Mouse (Mus musculus): ENCODE measurements at regions not wholly inside any gene's neighbourhood (a gene's known extent, or its start where the extent isn't known, plus 50 kb on each side); places are given as distances from the start of the nearest gene placed in this dataset.

DNA sequence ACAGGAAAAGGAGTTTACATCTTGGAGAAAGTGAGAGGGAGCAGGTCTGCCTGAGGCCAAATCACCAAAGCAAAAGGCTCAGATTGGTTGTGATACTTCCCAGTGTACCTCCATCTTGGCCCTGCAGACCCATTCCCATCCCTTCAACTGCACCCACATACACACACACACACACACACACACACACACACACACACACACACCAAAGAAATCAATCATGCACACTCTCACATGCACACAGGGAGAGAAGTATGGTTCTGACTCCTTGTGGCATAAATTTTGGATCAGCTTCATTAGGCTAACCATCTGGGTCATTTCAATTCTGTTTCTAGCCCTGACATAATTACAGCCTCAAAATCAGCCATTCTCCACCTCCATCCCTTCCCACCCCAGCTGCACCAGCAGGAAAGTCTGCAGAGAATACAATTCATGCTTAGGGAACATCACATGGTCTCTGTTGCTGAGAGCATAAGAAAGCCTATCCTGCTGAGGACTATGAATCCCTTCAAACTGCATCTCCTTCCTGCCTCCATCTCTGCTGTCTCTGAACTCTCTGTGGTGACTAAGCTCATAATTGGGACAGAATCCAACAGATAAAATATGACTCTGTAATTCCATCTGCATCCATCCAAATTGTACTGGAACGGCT lies 378.0 kb downstream of the Rapgef2 start:
- peak in 1 of 2 experiments; percentile 12 for DNase-seq
- intact Hi-C loops (cut with DNase I), result no loop called here

DNA sequence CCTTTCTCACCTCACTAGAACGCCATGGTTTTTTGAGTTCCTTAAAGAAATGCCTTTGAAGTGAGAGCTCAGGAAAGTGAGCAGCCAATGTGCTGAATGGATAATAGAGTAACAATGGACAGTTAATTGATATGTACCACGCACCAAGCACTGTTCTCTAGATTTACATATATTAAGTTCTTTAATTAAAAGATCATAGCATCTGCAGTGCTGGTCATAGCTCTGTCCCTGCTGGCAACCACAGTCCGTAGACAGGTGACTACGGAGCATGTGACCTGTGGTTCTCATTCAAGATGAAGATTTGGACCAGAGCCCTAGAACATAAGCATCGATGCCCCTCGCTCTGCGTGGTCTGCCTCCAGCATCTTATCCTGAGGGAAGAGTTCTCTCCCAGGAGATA lies 378.5 kb downstream of the Rapgef2 start:
- no peak for DNase-seq
- intact Hi-C loops (cut with DNase I), result no loop called here

DNA sequence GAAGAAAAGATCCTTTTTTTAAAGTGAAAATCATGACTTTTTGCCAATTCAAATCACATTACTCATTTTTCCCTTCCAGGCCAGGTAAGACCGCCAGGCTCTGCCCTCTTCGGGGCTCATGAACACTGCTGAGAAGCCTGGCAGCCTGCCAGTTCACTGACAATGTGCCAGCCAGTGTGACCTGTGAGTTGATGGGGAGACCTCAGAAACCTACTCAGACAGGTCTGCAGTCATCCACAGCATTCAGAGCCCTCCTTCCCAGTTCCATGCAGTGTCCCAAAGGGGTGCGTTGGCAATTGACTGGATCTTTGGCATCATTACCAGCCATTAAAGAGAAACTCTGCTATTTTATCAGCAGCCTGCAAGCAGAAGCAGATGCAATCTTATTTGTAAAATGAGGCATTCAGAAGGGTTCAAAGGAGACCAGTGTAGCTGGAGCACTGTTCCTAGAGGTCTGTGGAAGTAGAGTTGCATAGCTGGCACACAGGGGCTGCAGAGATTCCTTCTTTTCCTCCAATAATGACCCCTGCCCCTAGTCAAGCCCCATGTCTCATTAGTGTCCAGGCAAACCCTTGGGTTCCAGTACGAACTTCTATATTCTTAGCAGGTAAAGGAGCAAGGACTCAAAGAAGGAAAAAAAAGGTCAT lies 384.4 kb downstream of the Rapgef2 start:
- intact Hi-C loops (cut with DNase I), result no loop called here
- peak; percentile 43 to 44 for DNase-seq

DNA sequence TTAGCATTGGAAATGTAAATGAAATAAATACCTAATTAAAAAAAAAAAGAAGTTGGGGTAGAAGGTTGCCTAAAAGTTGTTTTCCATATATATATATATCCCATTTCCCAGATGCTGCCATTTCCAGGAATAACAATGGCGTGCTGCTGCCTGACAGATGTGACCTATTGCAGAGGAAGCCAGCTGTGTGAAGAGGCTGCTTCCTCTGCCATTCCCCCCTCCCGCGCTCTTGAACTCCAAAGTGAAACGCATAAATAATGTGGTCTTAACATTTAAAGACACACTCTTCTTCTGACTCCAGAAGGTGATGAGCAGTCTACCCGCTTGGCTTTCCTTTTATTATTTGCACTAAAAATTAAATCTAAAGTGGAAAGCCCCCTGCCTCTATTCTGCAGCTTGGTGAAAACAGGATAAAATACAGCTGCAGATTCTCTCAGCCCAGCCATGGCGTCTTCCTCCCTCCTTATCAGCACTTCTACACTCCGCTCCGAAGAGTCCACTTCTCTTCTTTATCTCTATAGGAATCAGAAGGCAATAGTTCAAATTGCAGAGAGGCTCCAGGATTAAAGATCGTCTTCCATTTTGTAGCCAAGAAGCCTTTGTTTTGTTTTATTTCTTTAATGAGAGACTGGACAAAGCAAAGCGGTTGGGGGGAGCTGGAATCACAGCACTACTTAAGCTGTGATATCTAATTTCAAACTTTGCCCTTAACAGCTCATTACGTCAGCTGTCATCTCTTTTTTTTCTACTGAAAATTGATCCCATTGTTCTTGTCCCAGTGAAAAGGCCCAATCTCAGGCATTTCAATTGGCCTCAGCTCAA lies 385.1 kb downstream of the Rapgef2 start:
- DNase-seq, result peak in 1 of 2 experiments; percentile 5
- intact Hi-C loops (cut with DNase I), result no loop called here

DNA sequence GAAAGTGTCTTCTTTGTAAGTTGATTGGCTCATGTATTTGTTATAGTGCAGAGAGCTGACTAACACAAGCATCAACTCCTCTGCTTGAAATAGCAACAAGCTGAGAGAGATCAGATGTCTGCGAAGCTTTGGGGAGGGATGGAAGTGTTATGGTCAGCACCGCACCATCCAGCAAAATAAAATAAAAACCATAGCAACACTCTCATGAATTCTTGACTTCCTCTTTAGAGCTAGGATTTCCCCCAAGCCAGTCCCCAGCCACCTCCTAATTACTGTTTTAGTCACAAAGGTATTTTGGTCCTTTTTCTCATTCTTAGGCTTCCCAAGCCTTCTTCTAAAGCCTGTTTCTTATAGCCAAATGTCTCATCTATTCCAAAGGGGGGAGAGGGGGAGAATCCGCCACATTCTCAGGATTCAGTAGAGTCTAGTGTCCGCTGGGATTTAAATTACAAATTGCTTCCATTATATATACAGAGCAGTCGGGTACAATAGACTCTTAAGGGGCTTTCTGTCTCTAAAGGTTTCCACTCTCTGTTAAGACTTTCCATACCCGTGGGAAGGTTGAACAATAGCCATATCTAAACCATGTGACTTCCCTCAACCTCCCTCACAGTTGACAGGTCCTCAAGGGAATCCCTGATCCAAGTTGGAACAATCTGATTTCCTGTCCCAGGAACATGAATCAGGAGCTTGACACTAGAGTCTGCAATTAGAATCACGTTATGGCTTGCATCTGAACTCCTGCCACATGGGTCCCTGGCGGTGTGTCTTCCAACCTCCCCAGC lies 386.7 kb downstream of the Rapgef2 start:
- intact Hi-C loops (cut with DNase I), result loop anchor here (10.0 kb wide), 1 partner anchor 265 kb away; no protein-coding TSS in a partner anchor
- DNase-seq, result peak; percentile 17 to 29

DNA sequence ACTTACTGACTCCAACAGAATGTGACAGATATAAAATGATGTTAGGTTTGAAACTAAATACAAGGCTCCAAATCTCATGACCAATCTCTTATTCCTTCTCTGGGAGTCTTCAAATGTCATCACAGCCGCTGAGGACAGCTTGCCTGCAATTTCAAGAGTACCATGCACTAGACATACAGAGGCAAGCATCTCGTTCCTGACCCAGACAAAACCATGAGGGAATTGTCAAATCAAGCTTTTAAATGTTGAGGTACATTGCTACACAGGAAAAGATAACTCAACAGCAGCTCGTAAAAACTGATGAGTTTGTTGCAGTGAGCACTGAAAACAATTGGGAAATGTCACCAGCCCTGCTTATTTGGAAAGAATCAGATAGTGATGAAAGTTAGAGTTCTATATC lies 397.0 kb downstream of the Rapgef2 start:
- intact Hi-C loops (cut with DNase I), result no loop called here
- DNase-seq, result no peak

DNA sequence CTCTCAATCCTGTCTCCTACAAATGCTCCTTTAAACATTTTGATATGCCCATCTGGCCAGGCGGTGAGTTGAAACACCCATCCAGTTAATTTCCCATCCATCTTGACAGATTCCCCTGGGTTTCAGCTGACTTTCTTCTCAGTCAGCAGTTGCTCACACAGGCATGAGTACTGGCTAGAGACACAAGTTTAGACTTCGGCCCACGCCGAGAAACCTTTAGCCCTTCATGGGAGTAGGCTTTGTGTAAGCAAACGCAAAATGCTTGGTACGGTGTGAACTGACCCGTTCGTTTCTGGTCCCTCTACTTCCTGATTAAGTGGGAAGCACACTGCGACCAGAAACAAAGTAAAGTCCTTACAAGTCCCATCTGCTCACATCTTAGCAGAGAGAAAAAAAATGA lies 401.6 kb downstream of the Rapgef2 start:
- intact Hi-C loops (cut with DNase I), result no loop called here

DNA sequence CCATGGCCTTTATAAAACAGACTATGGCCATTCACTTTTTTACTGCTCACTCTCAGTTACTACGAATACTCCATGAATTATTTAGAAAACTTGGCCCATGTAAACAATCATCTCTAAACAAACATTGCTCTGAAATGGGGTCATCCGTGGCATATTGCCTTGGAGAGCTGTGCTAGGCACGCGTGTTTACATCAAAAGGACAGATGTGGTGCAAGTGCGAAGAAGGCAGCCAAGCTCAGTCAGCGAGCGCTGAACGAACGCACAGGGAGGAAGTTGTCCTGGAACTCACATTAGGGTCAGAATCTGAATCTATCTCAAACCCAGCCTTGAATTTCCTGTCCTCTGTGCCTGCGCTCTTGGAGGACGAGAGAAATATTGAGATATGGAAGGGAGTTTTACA lies 402.3 kb downstream of the Rapgef2 start:
- no peak for DNase-seq
- intact Hi-C loops (cut with DNase I), result no loop called here

More for the DNA sequence above, 401.6 kb downstream of the Rapgef2 start:
- no peak for DNase-seq

DNA sequence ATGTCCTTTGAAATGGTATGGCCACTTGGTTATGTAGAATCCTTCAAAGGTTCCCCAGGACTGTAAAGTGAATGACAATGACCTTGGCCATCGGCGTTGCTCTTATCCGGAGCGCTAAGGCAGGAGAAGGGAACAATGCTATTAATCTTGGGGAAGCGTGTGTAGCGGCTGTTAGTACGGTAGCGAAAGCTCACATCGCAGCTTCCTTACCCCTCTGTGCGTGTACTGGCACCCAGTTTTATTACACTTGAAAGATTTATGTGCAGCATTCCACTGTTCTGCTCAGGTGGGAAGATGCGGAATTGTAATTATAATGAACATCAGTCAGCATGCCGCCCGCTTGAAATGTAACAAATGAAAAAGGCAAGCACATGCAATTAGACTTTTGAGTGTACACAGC lies 406.2 kb downstream of the Rapgef2 start:
- DNase-seq, result no peak
- intact Hi-C loops (cut with DNase I), result no loop called here

DNA sequence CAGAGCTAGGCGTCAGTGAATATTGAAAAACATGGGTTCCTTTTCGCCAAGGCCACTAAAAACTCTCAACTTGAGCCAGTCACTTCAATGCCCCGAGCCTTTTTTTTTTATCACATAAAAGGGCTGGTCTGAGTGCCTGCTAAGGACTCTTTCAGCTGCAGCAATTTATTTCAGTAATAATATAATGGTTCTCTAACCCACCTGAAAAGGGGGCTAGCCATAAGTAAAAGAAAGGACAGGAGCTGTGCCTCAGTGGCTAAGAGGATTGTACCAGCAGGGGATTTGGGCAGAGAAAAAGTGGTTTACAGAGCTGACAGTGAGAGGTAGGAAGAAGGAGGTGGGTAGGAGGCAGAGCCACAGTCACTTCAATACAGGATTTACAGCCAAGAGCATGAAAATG lies 409.0 kb downstream of the Rapgef2 start:
- no peak for DNase-seq
- intact Hi-C loops (cut with DNase I), result no loop called here

DNA sequence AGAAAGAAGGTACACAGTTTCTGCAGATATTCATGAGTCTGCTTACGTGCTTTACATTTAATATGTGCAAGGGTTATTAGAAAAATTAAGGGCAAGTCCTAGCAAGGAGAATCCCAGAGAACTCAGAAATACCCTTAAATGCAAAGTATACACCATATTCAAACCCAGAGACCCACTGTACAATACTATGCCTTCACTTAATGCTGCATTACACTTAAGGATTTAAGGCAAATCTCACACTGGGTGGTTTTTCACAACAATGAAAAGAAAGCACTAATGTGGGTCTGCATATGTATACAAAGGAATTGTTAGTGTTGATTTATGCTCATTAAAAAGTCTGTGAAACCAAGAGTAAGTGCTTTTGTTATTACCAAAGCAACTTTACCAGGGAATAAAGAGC lies 419.4 kb downstream of the Rapgef2 start:
- no peak for DNase-seq
- intact Hi-C loops (cut with DNase I), result no loop called here

DNA sequence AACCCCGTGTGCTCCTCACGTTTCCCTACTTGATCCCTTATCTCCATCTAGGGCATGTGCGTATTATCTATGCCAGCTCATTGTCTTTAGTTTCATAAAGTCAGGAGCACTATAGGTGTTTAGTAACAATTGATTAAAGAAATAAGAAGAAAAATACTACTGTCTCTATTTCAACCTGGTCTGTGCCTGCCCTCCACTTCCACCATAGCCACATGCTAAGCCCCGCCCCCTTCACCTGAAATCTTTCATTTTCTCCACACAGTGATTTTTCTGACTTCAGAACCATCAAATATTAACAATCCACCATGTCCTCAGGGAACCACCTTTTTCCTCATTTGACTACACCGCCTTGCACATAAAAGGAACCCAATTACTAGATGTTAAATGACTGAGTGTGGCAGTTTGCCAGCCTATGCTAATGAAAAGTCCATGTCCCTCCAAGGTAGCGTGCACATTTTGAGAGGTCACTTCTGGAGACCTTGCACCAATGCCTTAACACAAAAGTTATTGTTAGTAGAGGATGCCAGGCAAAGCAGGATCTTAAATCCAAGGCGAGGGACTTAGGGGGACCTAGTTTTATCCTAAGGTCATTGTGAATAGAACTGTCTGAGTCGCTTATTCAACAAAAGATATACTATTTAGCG lies 420.1 kb downstream of the Rapgef2 start:
- intact Hi-C loops (cut with DNase I), result no loop called here
- DNase-seq, result no peak

DNA sequence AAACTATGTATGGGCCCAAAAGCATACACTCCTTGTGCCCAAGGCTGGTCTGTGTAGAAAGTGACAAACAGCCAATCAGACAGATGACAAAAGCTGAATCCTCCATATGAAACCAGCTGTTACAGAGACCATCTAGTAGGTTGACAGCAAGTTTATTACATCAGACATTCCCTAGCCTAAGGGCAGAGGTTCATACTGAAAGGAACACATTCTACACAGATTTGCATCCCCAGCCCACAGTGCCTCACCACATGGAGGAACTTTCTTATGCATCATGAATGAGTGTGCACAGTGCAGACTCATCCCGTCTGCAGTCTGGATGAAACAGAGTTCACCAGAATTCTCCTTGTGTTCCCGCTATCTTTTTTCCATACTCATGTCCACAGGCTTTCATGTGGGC lies 423.3 kb downstream of the Rapgef2 start:
- intact Hi-C loops (cut with DNase I), result no loop called here
- no peak for DNase-seq

DNA sequence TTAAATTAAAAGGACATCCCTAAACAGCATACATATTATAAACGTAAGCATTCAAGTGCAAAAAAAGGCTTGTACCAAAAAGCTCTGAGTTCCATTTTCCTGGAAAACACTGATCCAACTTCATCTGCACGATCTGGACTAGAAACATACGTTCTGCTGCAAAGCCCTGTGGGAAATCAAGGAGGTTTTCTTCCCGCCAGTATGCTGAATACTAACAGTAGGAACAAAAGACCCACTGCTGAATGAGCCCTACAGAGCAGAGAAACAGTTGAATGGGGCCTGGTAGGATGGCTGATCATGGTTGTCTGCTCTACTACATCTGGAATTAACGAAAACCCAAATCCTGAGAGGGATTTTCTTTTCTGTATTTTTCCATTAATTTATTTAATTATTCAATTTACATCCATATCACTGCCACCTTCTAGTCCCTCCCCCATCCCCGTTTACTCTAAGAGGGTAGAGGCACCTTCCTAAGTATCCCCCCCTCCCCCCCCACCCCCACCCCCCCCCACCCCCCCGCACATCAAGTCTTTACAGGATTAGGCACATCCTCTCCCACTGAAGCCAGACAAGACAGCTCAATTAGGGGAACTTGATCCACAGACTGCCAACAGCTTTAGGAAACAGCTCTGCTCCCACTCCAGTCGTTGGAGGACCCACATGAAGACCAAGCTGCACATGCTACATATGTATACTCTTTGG lies 439.5 kb downstream of the Rapgef2 start:
- intact Hi-C loops (cut with DNase I), result no loop called here
- DNase-seq, result no peak

DNA sequence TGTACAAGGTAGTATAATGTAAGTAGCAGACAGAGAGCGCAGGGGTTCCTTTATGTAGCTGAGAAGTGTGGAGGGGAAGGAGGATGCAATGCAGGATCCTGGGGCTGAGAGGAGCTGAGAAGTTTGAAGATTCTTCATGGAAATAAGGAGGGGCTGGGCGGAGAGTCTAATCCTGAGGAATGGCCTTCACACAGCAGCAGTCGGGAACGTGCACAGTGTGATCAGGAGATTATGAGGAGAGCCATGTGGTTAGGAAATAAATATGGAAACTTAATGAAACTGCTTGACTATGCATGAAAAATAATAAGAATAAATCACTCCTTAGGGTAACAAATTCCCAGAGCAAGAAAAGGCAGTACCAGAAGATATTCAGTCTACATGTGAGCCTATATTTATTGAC lies 445.1 kb downstream of the Rapgef2 start:
- DNase-seq, result no peak
- intact Hi-C loops (cut with DNase I), result no loop called here

DNA sequence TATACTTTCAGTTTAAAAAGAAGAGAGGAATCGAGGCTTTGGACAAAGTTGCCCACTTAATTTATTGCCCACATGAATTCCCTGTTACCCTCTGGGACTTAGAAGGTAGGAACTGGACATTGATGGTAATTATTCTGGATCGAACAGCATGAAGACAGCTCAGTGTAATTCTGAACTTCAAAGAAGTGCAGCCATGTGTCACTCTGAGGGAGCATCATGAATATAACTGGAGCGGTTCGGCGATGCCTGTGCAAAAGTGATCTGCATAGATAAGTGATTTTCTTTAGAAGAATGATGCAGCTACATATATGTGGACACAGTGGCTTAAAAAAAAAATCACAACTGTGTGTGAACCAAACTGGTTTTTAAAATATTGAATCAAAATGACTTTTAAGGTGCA lies 449.5 kb downstream of the Rapgef2 start:
- no peak for DNase-seq
- intact Hi-C loops (cut with DNase I), result no loop called here

DNA sequence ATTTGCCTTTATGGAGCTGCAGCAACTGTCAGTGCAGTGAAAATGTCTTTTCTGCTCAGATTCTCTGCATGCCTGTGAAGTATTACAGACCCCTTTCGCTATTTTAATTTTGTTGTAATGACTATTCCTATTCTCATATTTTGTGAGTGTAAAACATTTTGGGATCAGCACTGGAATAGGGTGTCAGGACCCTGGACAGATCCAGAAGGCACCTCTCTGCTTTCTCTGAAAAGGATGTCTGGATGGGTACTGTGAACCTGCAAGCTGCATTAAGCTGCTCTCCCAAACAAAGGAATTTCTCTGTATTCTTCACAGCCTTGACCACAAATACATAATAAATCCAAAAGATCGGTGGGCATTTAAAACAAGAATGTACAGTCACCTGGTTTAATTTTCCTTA lies 460.8 kb downstream of the Rapgef2 start:
- intact Hi-C loops (cut with DNase I), result no loop called here
- peak; percentile 48 to 53 for DNase-seq

DNA sequence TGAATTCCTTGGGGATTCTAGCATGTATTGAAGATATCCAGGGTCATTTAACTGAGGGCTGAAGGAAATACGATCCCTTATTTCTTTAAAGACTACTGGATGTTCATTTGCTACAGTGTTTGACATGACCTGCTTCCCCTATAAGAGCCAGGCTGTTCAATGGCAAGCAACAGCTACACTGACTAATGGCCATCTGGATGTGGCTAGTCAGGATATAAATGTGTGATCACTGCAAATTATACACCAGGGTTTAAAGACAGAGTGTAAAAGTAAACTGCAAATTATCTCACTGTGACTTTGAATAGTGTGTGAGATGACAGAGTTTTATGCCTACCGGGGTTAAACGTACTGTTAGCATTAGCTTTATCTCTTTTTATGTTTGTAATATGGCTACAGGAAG lies 473.9 kb downstream of the Rapgef2 start:
- intact Hi-C loops (cut with DNase I), result no loop called here
- no peak for DNase-seq

DNA sequence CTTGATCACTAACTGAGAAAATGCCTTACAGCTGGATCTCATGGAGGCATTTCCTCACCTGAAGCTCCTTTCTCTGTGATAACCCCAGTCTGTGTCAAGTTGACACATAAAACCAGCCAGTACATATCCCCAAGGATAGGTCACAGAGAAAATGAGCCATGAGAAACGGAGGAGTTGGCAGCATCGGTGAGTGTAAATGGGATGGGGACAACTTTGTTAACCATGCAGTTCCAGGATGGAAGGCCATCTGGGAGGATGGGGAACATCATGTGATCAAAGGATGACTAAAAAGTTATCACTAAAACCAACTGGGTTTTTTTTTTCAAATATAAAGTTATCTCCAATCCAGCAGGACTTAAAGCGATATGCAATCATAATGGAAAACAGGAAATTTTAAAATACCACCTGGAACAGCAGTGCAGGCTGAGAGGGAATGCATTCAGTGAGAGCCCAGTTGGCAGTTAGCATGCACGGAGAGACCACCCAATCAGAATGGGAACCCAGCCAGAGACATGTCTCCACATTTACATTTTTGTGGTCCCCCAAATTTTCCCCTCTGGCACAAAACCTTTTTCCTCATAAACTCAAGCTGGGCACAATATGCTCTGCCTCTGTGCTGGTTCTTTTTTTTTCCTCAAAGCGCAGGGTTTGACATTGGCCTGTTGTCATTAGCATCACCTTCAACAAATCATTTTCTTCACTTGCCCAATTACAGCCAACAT lies 475.7 kb downstream of the Rapgef2 start:
- no peak for DNase-seq
- intact Hi-C loops (cut with DNase I), result no loop called here

All from heart, postnatal 14 days (tissue).